Mouse (Mus musculus): ENCODE measurements around the gene Wdr78.

- no peak for TF ChIP-seq USF1 (IDR thresholded peaks at IDR 0.05; ENCODE audit: low read depth)
- no peak for TF ChIP-seq CTCF (IDR thresholded peaks at IDR 0.05; ENCODE audit: control insufficient read depth, insufficient read depth, insufficient read length)
- no peak for TF ChIP-seq MYOG (IDR thresholded peaks at IDR 0.05; ENCODE audit: control insufficient read depth, extremely low read depth, insufficient read length)
- TF ChIP-seq MAX (IDR thresholded peaks at IDR 0.05): no peak
- no peak for TF ChIP-seq MYOD1 (IDR thresholded peaks at IDR 0.05; ENCODE audit: control insufficient read depth, insufficient read length, low read depth)
- TF ChIP-seq CEBPB (IDR thresholded peaks at IDR 0.05; ENCODE audit: low read depth): no peak
These were observed 102.5 kb downstream of the Wdr78 start for GRCm38 (mm10) chr4:103011823-103012222.
